Mouse (Mus musculus): ENCODE data around the gene Cdkn2d.
"Not testable (repeated sequence)": the region's sequence is repeated elsewhere in the genome, so short reads cannot be mapped to it uniquely, and the experiment has no call there.

Gene Cdkn2d

DNA sequence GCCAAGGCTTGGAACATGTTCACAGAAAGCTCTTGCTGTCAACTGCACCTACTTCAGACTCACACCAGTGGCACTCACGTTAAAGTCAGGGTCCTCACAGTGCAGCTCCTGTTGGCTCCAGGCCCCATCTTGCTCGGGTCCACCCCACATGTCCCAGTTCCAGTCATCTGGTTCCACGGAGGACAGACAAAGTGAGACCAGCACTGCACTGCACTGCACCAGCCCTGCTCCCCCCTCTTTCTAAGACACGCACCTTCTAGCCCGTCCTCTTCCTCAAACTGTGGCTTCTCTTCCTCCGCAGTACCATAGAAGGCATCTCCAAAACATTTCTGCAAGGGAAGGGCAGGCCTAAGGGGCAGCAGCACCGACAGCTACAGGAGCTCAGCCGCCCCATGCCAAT, 14.9 kb downstream of the Cdkn2d start:
- no peak for DNase-seq (ENCODE audit: inconsistent age in 2 of 2, low spot score in 1 of 2)

DNA sequence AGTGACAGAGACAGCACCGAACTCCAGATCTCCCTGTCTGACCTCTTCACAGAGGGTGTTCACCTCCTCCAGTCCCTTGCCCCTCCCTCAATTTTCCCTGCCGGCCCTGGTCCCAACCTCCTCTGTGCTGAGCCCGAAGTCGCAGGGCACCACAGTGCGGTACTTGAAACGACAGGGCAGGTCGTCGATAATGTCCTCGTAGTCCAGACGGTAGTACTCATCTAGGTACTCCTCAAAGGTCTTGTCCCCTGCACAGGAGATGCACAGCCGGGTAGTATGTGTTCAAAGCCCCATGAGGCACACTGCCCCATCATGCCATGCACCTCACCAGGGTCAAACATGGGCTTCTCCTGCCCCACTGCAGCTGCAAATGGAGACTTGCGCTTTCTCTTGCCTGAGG, 15.5 kb downstream of the Cdkn2d start:
- DNase-seq (ENCODE audit: inconsistent age in 2 of 2, low spot score in 1 of 2) = no peak

DNA sequence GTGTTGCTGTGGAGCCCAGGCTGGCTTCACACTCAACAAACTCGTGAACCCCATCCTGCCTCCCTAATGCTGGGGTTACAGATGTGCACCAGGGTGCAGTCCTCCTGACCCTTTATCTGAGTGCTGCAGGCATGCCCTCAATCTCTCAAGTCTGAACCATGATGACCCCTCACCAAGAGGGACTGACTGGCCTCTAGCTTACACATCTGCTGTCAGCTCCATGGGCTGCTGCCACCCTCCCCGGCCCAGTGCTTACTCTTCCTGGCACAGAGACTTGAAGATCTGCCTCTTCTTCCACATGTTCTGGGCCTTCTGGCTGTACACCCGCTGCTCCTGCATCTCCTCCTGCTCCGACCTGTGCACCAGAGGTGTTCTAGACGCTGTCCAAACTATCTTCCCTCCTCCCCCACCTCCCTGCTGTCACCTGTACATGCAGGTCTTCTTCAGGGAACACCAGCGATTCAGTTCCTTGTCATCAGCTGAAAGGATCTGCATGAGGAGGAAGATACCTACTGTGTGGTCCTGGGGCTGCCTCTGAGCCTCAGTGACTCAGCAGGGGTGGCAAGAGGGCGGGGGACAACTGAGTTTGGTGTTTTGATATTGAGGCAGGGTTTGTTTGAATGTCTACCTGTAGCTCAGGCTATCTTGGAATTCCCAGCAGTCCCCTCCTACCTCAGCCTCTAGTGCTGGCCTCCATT, 16.0 kb downstream of the Cdkn2d start:
- DNase-seq (ENCODE audit: inconsistent age in 2 of 2, low spot score in 1 of 2) = peak in 1 of 2 experiments; percentile 33

DNA sequence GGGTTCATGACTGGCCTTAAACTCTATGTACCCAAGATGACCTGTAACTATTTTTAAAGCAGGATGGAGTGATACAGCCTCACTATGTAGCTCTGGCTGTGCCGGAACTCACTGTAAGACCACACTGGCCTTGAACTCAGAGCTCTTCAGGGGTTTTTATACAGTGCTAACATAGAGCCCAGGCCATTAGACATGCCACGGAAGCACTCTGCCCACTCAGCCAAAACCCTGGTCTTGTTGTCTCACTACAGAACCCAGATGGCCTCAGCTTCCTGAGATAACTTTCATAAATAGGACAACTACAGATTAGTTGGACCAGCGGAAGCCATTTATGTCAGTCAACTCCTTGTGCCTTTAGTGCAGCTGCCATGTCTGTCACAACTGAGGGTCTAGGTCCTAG, 16.9 kb downstream of the Cdkn2d start:
- peak in 1 of 2 experiments; percentile 35 for DNase-seq (ENCODE audit: inconsistent age in 2 of 2, low spot score in 1 of 2)

DNA sequence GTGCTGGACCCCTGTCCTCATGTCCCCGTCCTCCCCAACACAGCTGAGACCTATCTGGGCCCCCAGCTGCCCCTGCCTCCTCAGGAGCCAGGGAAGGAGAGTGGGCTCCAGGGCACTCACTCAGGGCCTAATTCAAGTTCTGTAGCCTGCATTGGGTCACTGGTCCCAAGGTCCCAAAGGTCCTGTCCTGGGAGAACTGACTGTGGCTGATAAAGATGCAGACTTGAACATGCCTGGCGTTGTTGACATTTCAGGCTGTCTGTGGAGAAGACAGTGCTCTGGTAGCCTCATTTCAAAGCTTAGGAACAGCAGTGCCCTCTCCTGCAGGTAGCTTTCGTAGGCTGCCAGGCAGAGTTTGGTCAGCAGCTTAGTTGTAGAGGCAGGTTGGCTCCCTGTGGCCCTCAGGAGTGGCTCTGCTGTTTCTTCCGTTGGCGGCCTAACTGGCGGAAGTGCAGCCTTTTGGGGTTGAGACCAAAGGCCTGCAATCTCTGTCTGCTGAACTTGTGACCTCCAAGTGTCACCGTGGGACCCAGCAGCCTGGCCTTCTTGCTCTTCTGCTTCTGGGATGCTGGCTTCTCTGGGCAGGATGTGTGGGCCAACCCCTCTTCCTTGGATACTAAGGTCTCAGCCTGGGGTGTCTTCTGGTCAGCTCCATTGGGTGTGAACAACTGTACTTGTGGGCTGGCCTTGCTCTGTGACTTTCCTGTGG, 17.5 kb downstream of the Cdkn2d start:
- peak in 1 of 2 experiments; percentile 41 for DNase-seq (ENCODE audit: inconsistent age in 2 of 2, low spot score in 1 of 2)

DNA sequence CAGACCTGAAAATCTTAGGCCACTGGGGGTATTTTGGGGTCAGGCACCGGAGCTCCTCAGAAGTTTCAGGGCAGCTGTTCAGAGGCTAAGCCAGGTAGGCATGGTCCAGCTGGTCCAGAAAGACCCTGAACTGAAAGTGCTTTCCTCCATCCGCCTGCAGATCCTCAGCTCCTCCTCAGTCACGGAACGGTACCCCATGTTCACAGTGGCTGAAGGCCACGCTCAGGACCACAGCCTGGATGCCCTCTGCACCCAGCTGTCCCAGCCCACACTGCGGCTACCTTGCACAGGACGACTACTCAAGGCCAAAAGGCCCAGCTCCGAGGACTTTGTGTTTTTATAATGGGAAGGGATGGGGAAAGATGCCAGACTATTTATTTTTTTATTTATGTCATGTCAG, 18.1 kb downstream of the Cdkn2d start:
- no peak for DNase-seq (ENCODE audit: inconsistent age in 2 of 2, low spot score in 1 of 2)

DNA sequence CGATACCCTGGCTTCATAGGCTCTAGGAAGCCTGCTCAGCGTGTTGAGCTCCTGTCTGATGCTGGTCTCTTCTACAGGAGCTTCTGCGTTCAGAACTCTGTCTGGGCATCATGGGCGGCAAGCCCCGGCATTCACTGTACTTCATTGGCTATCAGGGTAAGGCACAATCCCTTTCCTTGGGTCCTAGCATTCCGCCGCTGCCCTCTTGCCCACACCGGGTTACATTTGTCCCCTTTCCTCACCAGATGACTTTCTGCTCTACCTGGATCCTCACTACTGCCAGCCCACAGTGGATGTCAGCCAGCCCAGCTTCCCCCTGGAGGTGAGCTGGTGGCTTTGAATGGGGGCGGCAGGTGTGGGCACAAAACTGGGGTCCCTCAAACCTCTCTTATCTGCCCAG, 18.8 kb downstream of the Cdkn2d start:
- DNase-seq (ENCODE audit: inconsistent age in 2 of 2, low spot score in 1 of 2) = peak in 1 of 2 experiments; percentile 18

DNA sequence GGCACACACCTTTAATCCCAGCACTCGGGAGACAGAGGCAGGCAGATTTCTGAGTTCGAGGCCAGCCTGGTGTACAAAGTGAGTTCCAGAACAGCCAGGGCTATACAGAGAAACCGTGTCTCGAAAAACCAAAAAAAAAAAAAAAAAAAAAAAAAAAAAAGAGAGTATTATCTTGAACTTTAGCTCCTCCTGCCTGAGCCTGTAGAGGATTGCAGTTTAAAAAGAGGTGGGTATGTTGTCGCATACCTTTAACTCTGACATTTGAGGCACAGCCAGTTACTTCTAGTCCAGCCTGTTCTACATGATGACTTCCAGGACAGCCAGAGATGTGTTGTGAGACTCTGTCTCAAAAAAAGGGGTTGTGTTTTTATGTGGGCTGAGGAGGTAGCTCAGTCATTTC, 21.6 kb downstream of the Cdkn2d start:
- DNase-seq (ENCODE audit: inconsistent age in 2 of 2, low spot score in 1 of 2) = not testable (repeated sequence)

DNA sequence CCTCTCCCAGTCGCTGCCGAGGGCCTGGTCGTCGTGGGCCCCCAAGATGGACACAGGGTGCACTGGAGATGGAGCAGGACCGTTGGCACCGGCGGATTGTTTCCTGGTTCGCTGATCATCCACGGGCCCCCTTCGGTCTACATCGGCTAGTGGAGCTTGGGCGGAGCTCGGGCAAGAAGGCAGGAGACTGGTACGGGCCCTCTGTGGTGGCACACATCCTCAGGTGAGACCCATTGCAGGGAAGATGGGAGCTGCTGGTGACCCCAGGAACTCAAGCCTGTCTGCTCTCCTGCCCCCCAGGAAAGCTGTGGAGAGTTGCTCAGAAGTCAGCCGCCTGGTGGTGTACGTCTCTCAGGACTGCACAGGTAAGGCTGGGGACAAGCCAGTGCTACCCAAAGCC, 22.9 kb downstream of the Cdkn2d start:
- no peak for DNase-seq (ENCODE audit: inconsistent age in 2 of 2, low spot score in 1 of 2)

DNA sequence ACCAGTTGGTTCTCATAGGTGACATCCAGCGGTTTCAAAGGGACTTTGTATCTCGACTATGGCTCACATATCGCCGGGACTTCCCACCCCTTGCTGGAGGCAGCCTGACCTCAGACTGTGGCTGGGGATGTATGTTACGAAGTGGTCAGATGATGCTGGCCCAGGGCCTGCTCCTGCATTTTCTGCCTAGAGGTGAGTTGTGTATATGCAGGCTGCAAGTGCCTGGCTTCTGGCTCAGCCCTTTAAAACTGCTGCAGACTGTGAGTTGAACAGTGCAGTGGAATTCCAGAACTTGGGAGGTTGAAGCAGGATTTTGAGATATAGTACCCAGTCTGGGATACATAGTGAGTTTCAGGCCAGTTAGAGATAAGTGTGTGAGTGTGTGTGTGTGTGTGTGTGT, 24.3 kb downstream of the Cdkn2d start:
- DNase-seq (ENCODE audit: inconsistent age in 2 of 2, low spot score in 1 of 2) = peak in 1 of 2 experiments; percentile 25

DNA sequence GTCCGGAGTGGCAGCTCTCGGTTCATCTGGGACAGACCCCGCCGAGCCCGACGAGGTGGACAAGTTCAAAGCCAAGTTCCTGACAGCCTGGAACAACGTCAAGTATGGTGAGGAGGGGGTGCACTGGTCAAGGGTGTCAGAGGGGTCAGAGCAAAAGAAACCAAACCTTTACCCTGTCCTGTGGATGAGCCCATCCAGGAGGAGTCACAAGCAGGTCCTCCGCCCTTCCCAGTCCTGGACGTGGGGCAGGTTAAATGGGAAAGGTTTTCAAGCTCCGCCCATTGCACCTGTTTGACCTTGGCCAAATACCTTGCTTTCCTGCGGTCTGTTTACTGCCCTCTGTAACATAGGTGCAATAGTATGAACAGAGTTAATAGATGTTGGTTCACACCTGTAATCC, 25.6 kb downstream of the Cdkn2d start:
- DNase-seq (ENCODE audit: inconsistent age in 2 of 2, low spot score in 1 of 2) = no peak

DNA sequence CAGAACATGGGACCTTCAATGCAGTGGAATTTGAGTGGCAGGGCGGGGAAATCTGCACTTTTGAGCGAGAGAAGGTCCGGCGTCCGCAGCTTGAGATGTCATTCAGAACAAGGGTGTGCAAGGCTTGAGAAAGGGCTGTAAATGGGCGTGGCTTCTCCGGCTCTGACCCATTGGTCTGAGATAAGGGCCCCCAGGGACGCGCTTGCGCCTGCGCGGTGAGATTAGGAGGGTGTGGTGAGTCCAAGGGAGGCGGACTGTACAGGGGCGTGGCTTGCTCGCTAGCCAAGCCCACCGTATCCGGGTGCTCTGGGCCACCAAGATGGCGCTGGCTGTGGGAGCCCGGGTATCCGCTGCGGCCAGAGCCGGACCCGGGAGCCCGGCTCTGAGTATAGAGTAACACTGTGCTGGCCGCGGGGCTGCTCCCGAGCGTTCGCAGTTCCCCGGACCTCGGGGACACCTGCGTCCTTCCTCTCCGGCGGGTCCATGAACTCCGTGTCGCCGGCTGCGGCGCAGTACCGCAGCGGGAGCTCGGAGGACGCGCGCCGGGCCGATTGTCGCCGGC, 26.1 kb downstream of the Cdkn2d start, which contains the start of gene Atg4d:
Gene Atg4d (plus strand): TSS at position 294 of the 562 bp plus-strand sequence.
- DNase-seq (ENCODE audit: inconsistent age in 2 of 2, low spot score in 1 of 2) = peak; percentile 99

DNA sequence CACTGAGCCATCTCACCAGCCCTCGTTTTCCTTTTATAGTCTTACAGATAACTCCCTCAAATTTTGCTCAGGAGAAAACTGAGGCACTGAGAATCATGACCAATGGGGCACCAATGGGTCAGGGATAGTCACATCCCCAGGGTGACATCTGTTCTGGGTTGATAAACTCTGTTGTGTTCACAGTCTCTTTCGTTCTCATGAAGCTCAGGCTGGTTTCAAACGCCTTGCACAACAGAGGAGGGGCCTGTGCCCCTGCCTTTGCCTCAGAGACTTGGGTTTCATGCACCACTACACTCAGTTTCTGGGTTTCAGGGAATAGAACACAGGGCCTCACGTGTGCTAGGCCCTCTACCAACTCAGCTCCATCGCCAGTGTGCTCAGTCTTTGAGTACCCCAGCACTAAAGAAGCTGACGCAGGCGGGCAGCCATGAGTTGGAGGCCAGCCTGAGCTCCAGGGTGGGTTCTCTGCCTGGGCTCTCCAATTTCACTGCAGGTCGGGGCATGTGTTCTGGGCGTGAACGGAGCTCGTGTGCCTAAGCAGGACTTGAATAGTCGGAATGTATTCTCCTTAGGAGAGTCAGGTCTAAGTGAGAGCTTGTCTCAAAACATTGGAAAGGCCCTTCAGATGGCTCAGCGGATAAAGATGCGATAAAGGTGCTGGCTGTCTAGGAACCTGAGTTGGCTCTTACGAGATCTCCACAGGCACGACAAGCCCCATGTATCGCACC, 26.8 kb downstream of the Cdkn2d start:
- no peak for DNase-seq (ENCODE audit: inconsistent age in 2 of 2, low spot score in 1 of 2)

DNA sequence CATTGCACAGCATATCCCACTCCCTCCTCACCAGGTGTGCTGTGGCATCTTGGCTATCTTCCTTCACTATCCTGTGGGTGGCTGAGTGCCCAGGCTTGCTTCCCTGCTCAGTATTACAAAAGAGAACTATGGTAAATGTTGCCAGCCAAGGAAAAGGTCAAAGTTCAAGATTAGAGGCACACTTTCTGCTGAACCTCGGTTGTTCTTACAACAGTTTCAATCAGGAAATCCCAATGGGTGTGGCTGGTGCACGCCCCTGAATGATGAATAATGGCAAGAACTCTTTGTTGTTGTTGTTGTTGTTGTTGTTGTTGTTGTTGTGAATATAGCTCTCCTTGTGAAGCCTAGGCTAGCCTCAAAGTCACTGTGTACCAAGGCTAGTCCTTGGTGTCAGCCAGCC, 29.4 kb downstream of the Cdkn2d start:
- peak in 1 of 2 experiments; percentile 38 for DNase-seq (ENCODE audit: inconsistent age in 2 of 2, low spot score in 1 of 2)

DNA sequence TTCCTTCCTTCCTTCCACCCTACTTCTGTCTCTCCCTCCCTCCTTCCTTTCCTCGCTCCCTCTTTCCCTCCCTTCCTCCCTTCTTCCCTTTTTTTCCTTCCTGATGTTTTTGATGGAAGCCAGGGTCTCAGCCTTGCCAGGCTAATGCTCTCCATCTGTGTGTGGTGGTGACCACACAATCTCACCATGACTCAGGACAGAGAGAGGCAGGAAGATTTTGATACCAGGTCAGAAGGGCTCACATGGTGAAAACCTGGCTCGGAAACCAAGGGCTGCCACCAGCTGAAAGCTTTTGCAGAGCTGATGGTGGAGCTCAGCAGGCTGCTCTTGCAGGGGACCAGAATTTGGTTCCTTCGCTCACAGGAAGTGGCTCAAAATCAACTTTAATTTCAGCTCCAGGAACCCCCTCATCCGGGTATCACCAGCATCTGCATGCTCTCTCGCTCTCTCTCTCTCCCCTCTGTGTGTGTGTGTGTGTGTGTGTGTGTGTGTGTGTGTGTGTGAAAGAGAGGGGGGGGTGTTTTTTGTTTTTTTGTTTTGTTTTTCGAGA, 30.6 kb downstream of the Cdkn2d start:
- peak in 1 of 2 experiments; percentile 18 for DNase-seq (ENCODE audit: inconsistent age in 2 of 2, low spot score in 1 of 2)

DNA sequence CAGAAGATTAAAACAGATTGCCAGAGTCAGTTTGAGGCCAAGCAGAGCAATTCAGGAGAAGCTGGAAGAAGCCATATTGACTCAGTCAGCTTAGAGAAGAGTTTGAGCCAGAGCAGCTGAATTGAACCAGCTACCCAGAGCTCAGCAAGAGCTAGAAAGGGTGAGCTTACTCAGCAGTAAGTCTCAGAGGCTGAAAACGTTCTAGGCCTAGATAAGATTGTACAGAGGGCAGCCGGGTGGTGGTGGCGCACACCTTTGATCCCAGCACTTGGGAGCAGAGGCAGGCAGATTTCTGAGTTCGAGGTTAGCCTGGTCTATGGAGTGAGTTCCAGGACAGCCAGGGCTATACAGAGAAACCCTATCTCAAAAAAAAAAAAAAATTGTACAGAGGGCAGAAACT, 34.9 kb downstream of the Cdkn2d start:
- DNase-seq (ENCODE audit: inconsistent age in 2 of 2, low spot score in 1 of 2) = not testable (repeated sequence)

DNA sequence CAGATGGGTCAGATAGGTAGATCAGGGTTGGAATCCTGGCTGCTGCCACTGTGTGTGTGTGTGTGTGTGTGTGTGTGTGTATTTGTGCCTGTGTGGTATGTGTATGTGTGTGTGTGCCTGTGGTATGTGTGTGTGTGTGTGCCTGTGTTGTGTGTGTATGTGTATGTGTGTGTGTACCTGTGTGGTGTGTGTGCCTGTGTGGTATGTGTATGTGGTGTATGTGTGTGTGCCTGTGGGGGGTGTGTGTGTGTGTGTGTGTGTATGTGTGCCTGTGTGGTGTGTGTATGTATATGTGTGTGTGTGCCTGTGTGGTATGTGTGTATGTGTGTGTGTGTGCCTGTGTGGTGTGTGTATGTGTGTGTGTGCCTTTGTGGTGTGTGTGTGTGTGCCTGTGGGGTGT, 36.5 kb downstream of the Cdkn2d start:
- DNase-seq (ENCODE audit: inconsistent age in 2 of 2, low spot score in 1 of 2) = no peak

DNA sequence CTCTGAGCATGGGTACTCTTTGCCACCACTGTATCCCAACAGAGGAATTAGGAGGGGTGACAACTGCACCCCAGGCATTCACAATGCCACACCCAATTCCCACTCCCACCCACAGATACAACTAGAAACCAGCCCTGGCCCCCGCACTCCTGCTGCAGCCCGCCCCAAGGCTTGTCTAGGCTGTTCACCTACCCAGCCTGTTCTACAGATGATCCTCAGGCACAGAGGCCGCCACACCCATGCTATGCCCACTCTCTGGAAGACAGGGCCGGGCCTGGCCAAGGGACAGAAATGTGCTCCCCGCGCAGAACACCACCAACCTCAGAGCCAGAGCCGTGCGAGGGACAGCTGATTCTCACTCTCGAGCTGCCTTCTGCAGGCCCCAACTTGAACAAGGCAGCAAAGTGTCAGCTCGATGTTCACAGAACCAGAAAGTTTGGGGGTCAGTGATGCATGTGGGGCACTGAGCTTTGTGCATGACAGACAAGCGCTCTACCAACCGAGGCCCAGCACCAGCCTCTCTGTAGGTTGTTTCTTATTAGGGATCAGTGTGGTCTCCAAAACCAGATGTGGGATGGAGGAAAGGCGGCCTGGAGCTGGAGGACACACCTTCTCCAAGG, 40.0 kb downstream of the Cdkn2d start:
- DNase-seq (ENCODE audit: inconsistent age in 2 of 2, low spot score in 1 of 2) = peak in 1 of 2 experiments; percentile 15

DNA sequence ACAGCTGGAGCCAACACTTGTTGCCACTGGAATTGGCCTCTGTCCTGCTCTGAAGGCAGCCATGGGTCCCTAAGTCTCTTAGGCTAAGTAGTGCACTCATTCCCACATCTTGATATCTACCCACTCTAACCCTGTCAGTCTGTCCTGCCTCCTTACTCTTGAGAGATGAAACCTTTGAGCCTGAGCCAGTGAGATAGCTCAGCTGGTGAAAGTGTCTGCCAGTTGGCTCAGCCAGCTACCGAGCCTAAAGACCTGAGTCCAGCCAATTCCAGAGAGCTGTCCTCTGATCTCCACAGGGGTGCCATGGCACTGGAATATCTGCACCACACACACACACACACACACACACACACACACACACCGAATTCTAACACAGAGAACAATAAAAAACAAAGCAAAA, 40.7 kb downstream of the Cdkn2d start:
- DNase-seq (ENCODE audit: inconsistent age in 2 of 2, low spot score in 1 of 2) = peak in 1 of 2 experiments; percentile 18

DNA sequence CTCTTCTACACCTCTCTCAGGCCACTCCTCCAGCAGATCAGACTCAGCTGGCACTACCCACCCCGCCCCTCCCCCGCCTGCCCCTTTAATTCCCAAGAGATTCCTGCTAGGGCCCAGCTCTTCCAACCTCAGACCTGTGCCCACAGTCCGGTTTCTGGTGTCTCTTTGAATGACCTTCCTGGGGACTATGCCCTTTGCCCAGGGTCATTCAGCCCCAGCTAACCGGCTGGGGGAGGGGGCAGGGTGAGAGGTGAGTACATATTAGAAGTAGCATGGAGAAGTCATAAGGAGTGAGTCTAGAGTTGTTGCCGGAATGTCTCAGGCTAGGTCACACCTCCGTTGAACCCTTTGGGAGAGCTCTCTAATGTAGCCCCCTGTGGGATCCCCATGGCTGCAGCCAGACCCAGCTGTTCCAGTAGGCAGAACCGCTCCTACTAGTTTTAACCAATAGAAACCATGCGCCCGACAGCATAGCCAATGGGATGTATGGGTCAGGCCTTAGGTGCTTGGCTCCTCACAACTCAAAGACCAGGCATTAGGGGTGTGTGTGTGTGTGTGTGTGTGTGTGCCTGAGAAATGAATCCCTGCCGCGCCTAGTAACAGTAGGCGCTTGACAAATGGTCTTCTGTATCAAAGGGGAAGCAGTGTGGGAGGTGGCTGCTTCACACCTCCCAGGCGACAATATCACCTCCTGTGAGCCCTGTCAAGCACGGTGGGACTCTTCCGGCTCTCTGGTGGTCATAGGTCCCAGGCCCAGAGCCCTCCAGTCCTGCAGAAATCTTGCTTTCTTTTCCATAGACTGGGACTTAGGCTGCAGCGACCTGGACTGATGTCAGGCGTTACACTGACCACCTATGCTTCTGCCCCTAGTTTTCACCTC, 41.3 kb downstream of the Cdkn2d start:
- peak in 1 of 2 experiments; percentile 21 for DNase-seq (ENCODE audit: inconsistent age in 2 of 2, low spot score in 1 of 2)

All from adrenal gland, adult (tissue).